Mouse (Mus musculus): ENCODE results near the gene Glrb.

DNA sequence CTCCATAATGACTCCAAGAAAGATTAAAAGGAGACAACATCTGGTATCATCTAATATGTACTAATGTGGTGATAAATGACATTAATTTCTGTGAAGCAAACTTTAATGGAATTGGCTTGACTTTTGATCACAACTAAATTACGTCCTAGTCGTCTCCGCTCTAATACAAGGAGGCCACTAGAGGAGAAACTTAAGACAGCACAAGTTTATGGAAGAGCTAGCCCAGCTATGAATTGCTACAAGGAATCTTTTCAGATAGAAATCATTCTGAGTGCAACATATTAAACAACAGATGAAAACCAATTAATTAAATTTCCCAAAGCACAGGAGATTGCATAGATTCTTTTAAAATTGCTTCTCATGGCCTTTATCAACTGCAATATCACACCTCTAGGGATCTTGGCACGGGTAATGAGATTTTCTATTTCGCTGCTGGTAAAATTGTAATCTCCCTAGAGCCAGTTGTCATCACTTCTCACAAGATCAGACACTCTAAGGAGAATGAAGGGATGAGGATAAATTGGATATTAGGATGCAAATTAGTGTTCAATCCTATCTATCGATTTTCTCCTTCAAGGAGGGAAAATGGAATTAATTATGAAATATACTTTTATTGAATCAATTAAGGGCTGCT is 32.7 kb downstream of the Glrb start:
- no peak for TF ChIP-seq CTCF (IDR thresholded peaks at IDR 0.05 in 2 of 3, conservative IDR thresholded peaks at IDR 0.05 in 1 of 3; ENCODE audit: control insufficient read depth in 1 of 3, insufficient read depth in 1 of 3, low read depth in 2 of 3, low read length in 3 of 3, poor library complexity in 1 of 3, severe bottlenecking in 1 of 3)
- TF ChIP-seq POLR2A (IDR thresholded peaks at IDR 0.05; ENCODE audit: control insufficient read depth in 1 of 2, insufficient read depth in 1 of 2, low read depth in 1 of 2, low read length in 2 of 2, poor library complexity in 1 of 2) = no peak
- TF ChIP-seq UBTF (IDR thresholded peaks at IDR 0.05; ENCODE audit: borderline replicate concordance, insufficient read depth, low read depth, low read length) = no peak
- TF ChIP-seq POLR2AphosphoS5 (IDR thresholded peaks at IDR 0.05; ENCODE audit: borderline replicate concordance, low read depth, low read length) = no peak
- TF ChIP-seq SMC3 (IDR thresholded peaks at IDR 0.05; ENCODE audit: low read depth, low read length) = no peak
- TF ChIP-seq EP300 (IDR thresholded peaks at IDR 0.05; ENCODE audit: low read depth in 1 of 2, low read length in 2 of 2) = no peak
- no peak for TF ChIP-seq GABPA (IDR thresholded peaks at IDR 0.05; ENCODE audit: low read depth, low read length)
- TF ChIP-seq MYB (IDR thresholded peaks at IDR 0.05; ENCODE audit: low read depth, low read length) = no peak
- no peak for TF ChIP-seq KAT2A (conservative IDR thresholded peaks at IDR 0.05; ENCODE audit: low read depth, low read length)
- no peak for TF ChIP-seq ZC3H11A (IDR thresholded peaks at IDR 0.05; ENCODE audit: low read depth, low read length)
